Mouse (Mus musculus): ENCODE results near the gene Capza1.

Capza1 gene

DNA sequence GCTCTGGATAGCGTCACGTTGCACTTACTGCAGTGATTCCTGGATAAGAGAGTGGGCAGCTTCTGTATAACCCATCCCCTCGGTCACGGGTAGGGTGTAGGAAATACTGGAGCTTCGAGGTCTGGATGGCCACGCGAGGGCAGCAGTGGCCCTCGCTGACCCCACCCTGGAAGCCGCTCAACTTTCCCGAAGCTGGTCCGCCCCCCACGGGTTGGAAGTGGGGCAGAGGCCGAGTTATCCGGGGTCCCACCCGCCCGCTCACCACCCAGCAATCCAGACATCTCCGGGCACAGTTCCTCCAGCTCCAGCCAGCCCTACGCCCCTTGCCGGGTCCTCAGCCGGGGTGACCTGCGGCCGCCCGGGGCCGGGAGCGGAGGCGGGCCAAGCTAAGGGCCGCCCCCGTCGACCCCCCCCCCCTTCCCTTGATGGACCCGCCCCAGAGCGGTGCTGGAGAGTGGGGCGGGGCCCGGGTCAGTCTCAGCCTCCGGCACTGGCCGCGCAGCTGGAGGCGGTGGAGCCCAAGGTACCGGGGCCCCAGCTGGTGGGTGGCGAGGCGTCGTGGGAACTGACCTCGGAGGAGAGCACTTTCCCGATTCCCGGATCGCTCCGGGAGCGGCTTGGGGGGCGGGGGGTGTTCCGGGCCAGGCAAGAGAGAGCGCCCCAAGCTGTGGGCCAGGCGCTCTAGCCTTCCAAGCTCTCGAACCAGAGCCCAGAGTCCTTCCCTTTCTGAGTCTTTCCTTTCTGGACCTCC is 75.6 kb downstream of the Capza1 start:
- peak; percentile 77 to 79 for DNase-seq (ENCODE audit: low spot score in 2 of 2)

DNA sequence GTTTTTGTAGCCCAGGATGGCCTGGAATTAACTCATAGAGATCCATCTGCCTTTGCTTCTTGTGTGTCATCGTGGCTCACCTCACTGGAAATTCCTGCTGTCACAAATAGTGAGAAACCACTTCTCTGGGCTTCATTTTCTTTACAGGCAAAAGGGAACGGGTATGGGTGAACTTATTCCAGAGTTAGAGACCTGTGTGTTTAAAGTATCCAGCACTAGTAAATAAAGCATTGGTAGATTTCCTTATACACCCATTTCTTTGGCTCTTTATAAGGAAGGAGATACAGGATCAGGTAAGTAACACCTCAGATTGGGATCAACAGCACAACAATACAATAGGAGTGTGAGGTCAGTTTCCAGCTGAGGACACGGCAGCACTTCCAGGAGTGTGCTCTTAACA is 76.2 kb downstream of the Capza1 start, which contains the start of gene Rhoc:
Gene Rhoc, plus strand, starts transcription at position 301 of the 400 bp plus-strand sequence.
- DNase-seq (ENCODE audit: low spot score in 2 of 2), result no peak

- no peak for DNase-seq (ENCODE audit: low spot score in 2 of 2)
Observed at GRCm38 (mm10) chr3:104785284-104785683, 79.0 kb downstream of the Capza1 start.

GRCm38 (mm10) chr3:104783971-104784500 is 80.3 kb downstream of the Capza1 start:
- DNase-seq (ENCODE audit: low spot score in 2 of 2), result no peak

DNA sequence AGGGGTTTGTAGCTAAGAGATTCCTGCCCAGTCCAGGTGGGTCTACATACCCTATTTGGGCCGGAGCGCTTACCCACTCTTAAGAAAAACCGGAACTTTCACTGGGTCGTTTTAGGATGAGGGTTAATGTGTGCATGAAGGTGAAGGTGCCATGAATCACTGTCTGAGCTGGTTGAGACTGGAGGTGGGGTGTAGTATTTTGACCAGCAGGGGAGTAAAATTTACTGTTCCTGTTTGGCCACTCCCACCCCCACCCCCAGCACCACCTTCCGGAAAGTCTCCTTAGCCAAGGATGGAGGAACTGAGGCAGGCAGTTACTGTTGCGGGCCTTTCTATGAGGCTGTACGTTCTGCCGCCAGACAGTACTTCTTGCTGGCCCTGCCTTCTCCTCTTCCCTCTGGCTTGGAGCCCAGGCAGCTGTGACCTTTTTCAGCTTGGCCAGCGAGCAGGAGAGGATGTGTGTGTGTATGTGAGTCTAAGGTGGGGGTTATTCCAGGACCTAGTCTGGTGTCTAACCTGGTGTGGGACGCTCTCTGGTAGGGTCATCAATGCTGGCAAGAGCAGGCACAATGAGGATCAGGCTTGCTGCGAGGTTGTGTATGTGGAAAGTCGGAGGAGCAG is 82.1 kb downstream of the Capza1 start:
- DNase-seq (ENCODE audit: low spot score in 2 of 2), result no peak

DNA sequence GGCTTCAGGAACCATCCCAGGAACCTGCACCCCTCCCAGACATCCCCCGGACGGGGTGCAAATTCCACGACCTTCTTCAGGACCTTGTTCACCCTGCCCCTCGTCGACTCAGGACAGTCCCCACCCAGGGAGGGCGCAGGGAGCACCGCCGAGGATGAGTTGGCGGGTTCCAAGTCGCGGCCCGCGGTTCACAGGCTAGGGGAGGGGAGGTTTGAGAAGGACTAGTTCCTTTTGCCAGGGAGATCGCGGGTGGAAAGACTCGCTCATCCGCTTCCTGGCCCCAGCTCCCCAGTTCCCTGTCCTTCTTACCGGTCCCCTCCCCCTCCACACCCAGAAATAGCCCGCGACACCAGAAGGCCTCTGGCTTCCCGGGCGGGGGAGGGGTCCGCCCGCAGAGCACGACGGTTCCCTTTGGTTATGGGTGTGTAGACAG is 82.8 kb downstream of the Capza1 start, which contains the start of gene Fam19a3:
Gene Fam19a3, minus strand, starts transcription at position 370 of the 433 bp plus-strand sequence.
- no peak for DNase-seq (ENCODE audit: low spot score in 2 of 2)

- DNase-seq (ENCODE audit: low spot score in 2 of 2), result peak; percentile 55 to 80
Observed at GRCm38 (mm10) chr3:104780561-104781420, 83.5 kb downstream of the Capza1 start, which contains the start of gene Ppm1j. Ppm1j (plus strand) TSS chr3:104781056.

DNA sequence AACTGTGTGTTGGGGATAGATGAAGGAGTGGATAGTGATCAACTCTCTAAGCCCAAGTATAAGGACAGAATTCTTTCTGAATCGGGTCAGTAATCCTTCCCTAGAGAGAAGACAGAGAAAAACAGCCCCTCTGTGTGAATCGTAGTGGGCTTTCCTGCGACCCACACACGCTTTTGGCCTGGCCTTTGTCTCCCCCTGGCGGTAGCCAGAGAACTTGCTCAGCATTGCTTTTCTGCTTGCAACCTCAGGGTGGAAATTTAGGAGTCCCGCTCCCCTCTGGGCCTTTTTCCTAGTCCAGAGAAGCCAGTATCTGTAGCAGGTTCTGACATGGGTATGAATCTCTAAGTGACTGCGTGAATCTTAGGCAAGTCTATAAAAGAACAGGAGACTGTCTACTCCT is 84.4 kb downstream of the Capza1 start:
- DNase-seq (ENCODE audit: low spot score in 2 of 2), result no peak

GRCm38 (mm10) chr3:104777342-104777741 is 87.0 kb downstream of the Capza1 start:
- no peak for DNase-seq (ENCODE audit: low spot score in 2 of 2)

GRCm38 (mm10) chr3:104773301-104773700 is 91.0 kb downstream of the Capza1 start:
- no peak for DNase-seq (ENCODE audit: low spot score in 2 of 2)
